Mouse (Mus musculus): ENCODE data around the gene Fbln2.
"Not testable (repeated sequence)": the region's sequence is repeated elsewhere in the genome, so short reads cannot be mapped to it uniquely, and the experiment has no call there.

The Fbln2 gene

GRCm38 (mm10) chr6:91212155-91212554, at the start of gene Fbln2:
Gene Fbln2 (plus strand): TSS chr6:91212455.
- DNase-seq: not testable (repeated sequence)

- DNase-seq: no peak
These were observed 48.9 kb upstream of the Fbln2 start for GRCm38 (mm10) chr6:91163195-91163911.

- DNase-seq: no peak
These were observed 47.7 kb upstream of the Fbln2 start for GRCm38 (mm10) chr6:91164584-91164983.

GRCm38 (mm10) chr6:91165210-91165609, 47.0 kb upstream of the Fbln2 start:
- peak; percentile 77 to 87 for DNase-seq

- DNase-seq: no peak
These were observed 44.4 kb upstream of the Fbln2 start for GRCm38 (mm10) chr6:91167828-91168227.

- DNase-seq: no peak
These were observed 43.1 kb upstream of the Fbln2 start for GRCm38 (mm10) chr6:91169129-91169528.

GRCm38 (mm10) chr6:91171396-91171895, 40.8 kb upstream of the Fbln2 start:
- no peak for DNase-seq

GRCm38 (mm10) chr6:91172381-91172780, 39.9 kb upstream of the Fbln2 start:
- no peak for DNase-seq

- DNase-seq: peak; percentile 57 to 60
These were observed 38.9 kb upstream of the Fbln2 start for GRCm38 (mm10) chr6:91173221-91173880.

- DNase-seq: no peak
These were observed 38.0 kb upstream of the Fbln2 start for GRCm38 (mm10) chr6:91174211-91174610.

- no peak for DNase-seq
These were observed 31.5 kb upstream of the Fbln2 start for GRCm38 (mm10) chr6:91180767-91181171.

- no peak for DNase-seq
These were observed 30.9 kb upstream of the Fbln2 start for GRCm38 (mm10) chr6:91181320-91181719.

GRCm38 (mm10) chr6:91182075-91182490, 30.2 kb upstream of the Fbln2 start:
- no peak for DNase-seq

GRCm38 (mm10) chr6:91183041-91183440, 29.2 kb upstream of the Fbln2 start:
- no peak for DNase-seq

- no peak for DNase-seq
These were observed 28.3 kb upstream of the Fbln2 start for GRCm38 (mm10) chr6:91183980-91184379.

- no peak for DNase-seq
These were observed 27.5 kb upstream of the Fbln2 start for GRCm38 (mm10) chr6:91184776-91185175.

- no peak for DNase-seq
These were observed 26.8 kb upstream of the Fbln2 start for GRCm38 (mm10) chr6:91185502-91185901.

GRCm38 (mm10) chr6:91186161-91186931, 25.9 kb upstream of the Fbln2 start:
- DNase-seq: peak in 1 of 2 experiments; percentile 34

- no peak for DNase-seq
These were observed 25.3 kb upstream of the Fbln2 start for GRCm38 (mm10) chr6:91186934-91187333.

GRCm38 (mm10) chr6:91187871-91188270, 24.4 kb upstream of the Fbln2 start:
- DNase-seq: no peak

GRCm38 (mm10) chr6:91189971-91190370, 22.3 kb upstream of the Fbln2 start:
- peak; percentile 56 to 69 for DNase-seq

- DNase-seq: no peak
These were observed 20.8 kb upstream of the Fbln2 start for GRCm38 (mm10) chr6:91191465-91191864.

GRCm38 (mm10) chr6:91192421-91192820, 19.8 kb upstream of the Fbln2 start:
- DNase-seq: no peak
